Mouse (Mus musculus): ENCODE results near the gene Gm10722.
"Not testable (repeated sequence)": the region's sequence is repeated elsewhere in the genome, so short reads cannot be mapped to it uniquely, and the experiment has no call there.

- not testable (repeated sequence) for TF ChIP-seq CTCF (IDR thresholded peaks at IDR 0.05; ENCODE audit: extremely low read depth, insufficient read depth, insufficient read length, insufficient replicate concordance); POLR2A (IDR thresholded peaks at IDR 0.05; ENCODE audit: low read depth, low read length)
Observed at GRCm38 (mm10) chr9:3006179-3006578, 5.5 kb downstream of the Gm10722 start.
